Mouse (Mus musculus): ENCODE results near the gene Pom121l2. TPM values are rescaled to one million over a fixed set of nuclear protein-coding genes. Genes with fewer than 3 reads are reported as not detected.
A peak's percentile ranks its signal among the peaks of the same experiment; 100 is the strongest.

The Pom121l2 gene
- polyA plus RNA-seq, 1 experiment from 2014 or later: not detected

DNA sequence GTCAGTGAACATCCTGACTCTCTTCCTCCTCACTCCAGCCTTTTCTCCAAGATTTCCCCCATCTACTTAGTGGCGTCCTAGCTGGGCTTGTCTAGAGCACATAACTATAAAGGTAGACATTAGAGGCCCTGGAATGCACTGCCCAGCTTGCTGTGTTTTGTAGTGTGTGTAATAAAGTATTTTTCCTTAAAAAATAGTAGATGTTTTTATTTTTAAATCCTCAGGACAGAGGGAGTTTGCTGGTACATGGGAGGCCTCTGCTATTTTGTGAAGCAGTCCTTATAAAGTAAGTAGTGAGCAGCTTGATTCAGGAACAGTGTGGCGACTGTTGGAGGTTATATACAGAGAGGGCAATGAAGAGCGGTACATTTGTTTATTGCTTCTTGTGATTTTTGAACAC lies 27.7 kb downstream of the Pom121l2 start:
- no peak overlapping the region for H3K4me3 ChIP-seq (ENCODE audit: low read length)
- H3K4me2 ChIP-seq (ENCODE audit: low read length): no peak overlapping the region
- no peak for ATAC-seq
- H3K9me3 ChIP-seq (ENCODE audit: control insufficient read depth, low read length): no peaks in the 10 kb centered on the region; the same call in 1 of the 2 replicates
- no peaks in the 10 kb centered on the region for H3K36me3 ChIP-seq (ENCODE audit: control insufficient read depth, insufficient read depth, low read length)
- H3K4me1 ChIP-seq (ENCODE audit: control insufficient read depth, insufficient read depth, low read depth, low read length): peaks cover 14% of the 10 kb centered on the region
- WGBS: 74% methylated on average over 3 of the region's 3 CpGs
- no peak overlapping the region for H3K9ac ChIP-seq (ENCODE audit: low read depth, low read length)
- H3K27me3 ChIP-seq (replicated peaks; ENCODE audit: control insufficient read depth, insufficient read depth, low read length): peaks cover 81% of the 10 kb centered on the region
- no peak overlapping the region for H3K27ac ChIP-seq (ENCODE audit: low read depth, low read length)

- H3K36me3 ChIP-seq (ENCODE audit: control insufficient read depth, insufficient read depth, low read length): no peaks in the 10 kb centered on the region
- 49% methylated on average over 7 of the region's 7 CpGs for WGBS
- no peak within 1 kb of the TSS for H3K4me3 ChIP-seq (ENCODE audit: low read length)
- H3K27me3 ChIP-seq (replicated peaks; ENCODE audit: control insufficient read depth, insufficient read depth, low read length): peaks cover 78% of the 10 kb centered on the region
- H3K4me1 ChIP-seq (ENCODE audit: control insufficient read depth, insufficient read depth, low read depth, low read length): peaks cover 14% of the 10 kb centered on the region
- no peak within 1 kb of the TSS for H3K9ac ChIP-seq (ENCODE audit: low read depth, low read length)
- H3K4me2 ChIP-seq (ENCODE audit: low read length): no peak within 1 kb of the TSS
- no peaks in the 10 kb centered on the region; the same call in 1 of the 2 replicates for H3K9me3 ChIP-seq (ENCODE audit: control insufficient read depth, low read length)
- no peak within 1 kb of the TSS for H3K27ac ChIP-seq (ENCODE audit: low read depth, low read length)
- ATAC-seq: no peak
These were observed 28.6 kb downstream of the Pom121l2 start, which contains the start of gene Prss16 for GRCm38 (mm10) chr13:22009642-22010041. Gene Prss16 (minus strand): TSS chr13:22009742.

DNA sequence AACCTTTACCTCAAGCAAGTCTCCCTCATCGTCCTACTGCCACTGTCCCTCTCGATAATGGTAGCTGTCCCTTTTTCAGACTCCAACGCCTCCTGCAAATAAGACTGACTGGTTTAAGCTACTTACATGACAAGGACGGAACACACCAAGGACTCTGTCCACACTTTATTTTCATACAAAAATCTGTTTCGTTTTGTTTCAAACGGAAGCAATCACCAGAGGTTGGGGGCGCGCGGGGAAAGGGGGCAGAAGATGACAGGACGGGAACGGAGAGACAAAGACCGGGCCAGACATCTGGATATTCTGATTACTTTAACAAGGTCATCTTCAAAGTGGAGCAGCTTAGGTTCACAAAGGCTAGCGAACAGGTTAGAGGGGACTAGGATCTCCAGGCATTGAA lies 32.7 kb downstream of the Pom121l2 start:
- Histone ChIP-seq H3K27ac (ENCODE audit: low read depth, low read length) (no peak overlapping the region), H3K4me3 (ENCODE audit: low read length) (no peak overlapping the region), H3K4me1 (ENCODE audit: control insufficient read depth, insufficient read depth, low read depth, low read length) (no peaks in the 10 kb centered on the region), H3K9ac (ENCODE audit: low read depth, low read length) (no peak overlapping the region), H3K27me3 (replicated peaks; ENCODE audit: control insufficient read depth, insufficient read depth, low read length) (peaks cover 72% of the 10 kb centered on the region), H3K4me2 (ENCODE audit: low read length) (no peak overlapping the region), H3K9me3 (ENCODE audit: control insufficient read depth, low read length) (peaks cover 2% of the 10 kb centered on the region), H3K36me3 (ENCODE audit: control insufficient read depth, insufficient read depth, low read length) (no peaks in the 10 kb centered on the region)
- ATAC-seq: no peak
- WGBS: 23% methylated on average over 13 of the region's 13 CpGs

DNA sequence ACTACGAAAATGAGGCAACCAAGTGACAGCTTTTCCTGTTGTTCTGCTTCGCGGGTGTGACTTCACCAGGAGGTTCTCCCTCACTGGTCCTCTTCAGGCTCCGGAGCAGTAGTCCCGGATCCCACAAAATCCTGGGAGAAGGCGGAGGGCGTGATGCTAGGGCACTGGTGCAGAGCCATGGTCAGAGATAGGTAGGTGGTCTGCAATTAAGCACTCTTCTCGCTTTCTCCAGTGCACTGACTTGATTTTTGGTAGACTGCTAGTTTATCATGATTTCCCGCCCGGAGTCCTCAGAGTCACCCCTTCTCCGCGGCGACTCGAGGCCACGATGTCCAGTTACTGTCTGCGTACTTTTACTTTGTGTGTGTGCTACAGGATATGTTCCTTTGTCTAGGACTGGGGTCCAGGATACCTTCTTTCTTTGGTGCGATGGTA lies 33.4 kb downstream of the Pom121l2 start:
- no peak for ATAC-seq
- no peak overlapping the region for H3K27ac ChIP-seq (ENCODE audit: low read depth, low read length)
- H3K9me3 ChIP-seq (ENCODE audit: control insufficient read depth, low read length): peaks cover 2% of the 10 kb centered on the region
- no peak overlapping the region for H3K9ac ChIP-seq (ENCODE audit: low read depth, low read length)
- no peaks in the 10 kb centered on the region for H3K4me1 ChIP-seq (ENCODE audit: control insufficient read depth, insufficient read depth, low read depth, low read length)
- H3K27me3 ChIP-seq (replicated peaks; ENCODE audit: control insufficient read depth, insufficient read depth, low read length): peaks cover 72% of the 10 kb centered on the region
- 18% methylated on average over 17 of the region's 17 CpGs for WGBS
- H3K4me3 ChIP-seq (ENCODE audit: low read length): no peak overlapping the region
- no peak overlapping the region for H3K4me2 ChIP-seq (ENCODE audit: low read length)
- H3K36me3 ChIP-seq (ENCODE audit: control insufficient read depth, insufficient read depth, low read length): no peaks in the 10 kb centered on the region

- 16% methylated on average over 27 of the region's 27 CpGs for WGBS
- H3K27me3 ChIP-seq (replicated peaks; ENCODE audit: control insufficient read depth, insufficient read depth, low read length): peaks cover 62% of the 10 kb centered on the region
- H3K36me3 ChIP-seq (ENCODE audit: control insufficient read depth, insufficient read depth, low read length): no peaks in the 10 kb centered on the region
- H3K4me1 ChIP-seq (ENCODE audit: control insufficient read depth, insufficient read depth, low read depth, low read length): peaks cover 3% of the 10 kb centered on the region; the same call in 1 of the 2 replicates
- H3K27ac ChIP-seq (ENCODE audit: low read depth, low read length): no peak overlapping the region
- H3K4me3 ChIP-seq (ENCODE audit: low read length): no peak overlapping the region
- peak; percentile 82 for ATAC-seq
- no peak overlapping the region for H3K4me2 ChIP-seq (ENCODE audit: low read length)
- no peak overlapping the region for H3K9ac ChIP-seq (ENCODE audit: low read depth, low read length)
- H3K9me3 ChIP-seq (ENCODE audit: control insufficient read depth, low read length): peaks cover 2% of the 10 kb centered on the region
These were observed 34.8 kb downstream of the Pom121l2 start for GRCm38 (mm10) chr13:22015479-22016450.

DNA sequence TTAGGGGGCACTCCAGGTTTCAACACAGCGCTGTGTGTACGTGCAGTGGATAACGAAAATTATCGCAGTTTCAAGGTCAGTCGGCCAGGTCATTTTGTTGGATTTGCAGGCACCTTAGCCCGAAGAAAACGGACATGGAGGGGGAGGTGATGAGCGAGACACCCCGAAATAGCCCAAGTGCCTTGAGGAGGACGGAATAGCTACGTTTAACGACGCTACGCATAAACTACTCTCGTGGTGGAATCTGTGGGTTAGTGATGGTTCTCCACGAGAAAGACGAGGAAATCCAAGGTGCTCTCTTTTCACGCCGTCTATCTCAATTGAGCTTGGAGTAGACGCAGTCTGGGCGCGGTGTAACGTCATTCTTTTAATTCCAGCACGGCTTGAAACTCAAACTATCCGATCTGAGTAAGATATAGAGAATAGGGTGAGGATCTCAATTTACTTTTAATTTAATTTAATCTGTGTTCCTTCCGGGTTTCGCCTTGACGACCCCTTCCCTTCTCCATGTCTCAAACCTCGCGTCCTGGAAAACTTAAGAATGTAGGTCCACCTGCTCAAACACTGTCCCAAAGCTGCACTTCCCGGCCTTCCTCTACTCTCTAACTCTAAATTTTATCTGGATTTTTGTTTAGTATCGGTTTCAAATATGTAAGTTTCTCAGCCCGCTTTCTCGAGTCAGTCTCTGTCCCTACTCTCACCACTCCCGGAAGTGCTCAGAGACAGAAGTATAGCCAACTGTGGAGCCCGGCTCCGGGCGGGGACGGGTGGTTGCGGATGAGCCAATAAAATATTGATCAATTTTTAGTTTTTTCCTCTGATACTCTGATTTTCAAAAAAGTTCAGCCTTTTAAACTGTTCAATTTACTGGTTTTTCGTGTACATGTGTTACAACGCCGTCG lies 39.2 kb downstream of the Pom121l2 start:
- H3K4me1 ChIP-seq (ENCODE audit: control insufficient read depth, insufficient read depth, low read depth, low read length): peaks cover 3% of the 10 kb centered on the region
- H3K27ac ChIP-seq (ENCODE audit: low read depth, low read length): no peak overlapping the region
- no peak for ATAC-seq
- H3K4me2 ChIP-seq (ENCODE audit: low read length): peak overlapping the region; percentile 61
- H3K36me3 ChIP-seq (ENCODE audit: control insufficient read depth, insufficient read depth, low read length): no peaks in the 10 kb centered on the region
- peak overlapping the region; percentile 36 for H3K4me3 ChIP-seq (ENCODE audit: low read length)
- no peak overlapping the region for H3K9ac ChIP-seq (ENCODE audit: low read depth, low read length)
- peaks cover under 1% of the 10 kb centered on the region for H3K9me3 ChIP-seq (ENCODE audit: control insufficient read depth, low read length)
- H3K27me3 ChIP-seq (replicated peaks; ENCODE audit: control insufficient read depth, insufficient read depth, low read length): peaks cover 34% of the 10 kb centered on the region
- 1% methylated on average over 44 of the region's 44 CpGs for WGBS

GRCm38 (mm10) chr13:22020901-22021339 lies 39.9 kb downstream of the Pom121l2 start:
- Histone ChIP-seq H3K36me3 (ENCODE audit: control insufficient read depth, insufficient read depth, low read length) (no peaks in the 10 kb centered on the region), H3K9ac (ENCODE audit: low read depth, low read length) (no peak overlapping the region), H3K27me3 (replicated peaks; ENCODE audit: control insufficient read depth, insufficient read depth, low read length) (peaks cover 30% of the 10 kb centered on the region), H3K4me3 (ENCODE audit: low read length) (peak overlapping the region; percentile 36), H3K4me1 (ENCODE audit: control insufficient read depth, insufficient read depth, low read depth, low read length) (peaks cover 3% of the 10 kb centered on the region), H3K4me2 (ENCODE audit: low read length) (peak overlapping the region; percentile 61), H3K27ac (ENCODE audit: low read depth, low read length) (no peak overlapping the region), H3K9me3 (ENCODE audit: control insufficient read depth, low read length) (no peaks in the 10 kb centered on the region)
- no peak; the same call in 1 of the 2 replicates for ATAC-seq
- WGBS: 0% methylated on average over 8 of the region's 8 CpGs

DNA sequence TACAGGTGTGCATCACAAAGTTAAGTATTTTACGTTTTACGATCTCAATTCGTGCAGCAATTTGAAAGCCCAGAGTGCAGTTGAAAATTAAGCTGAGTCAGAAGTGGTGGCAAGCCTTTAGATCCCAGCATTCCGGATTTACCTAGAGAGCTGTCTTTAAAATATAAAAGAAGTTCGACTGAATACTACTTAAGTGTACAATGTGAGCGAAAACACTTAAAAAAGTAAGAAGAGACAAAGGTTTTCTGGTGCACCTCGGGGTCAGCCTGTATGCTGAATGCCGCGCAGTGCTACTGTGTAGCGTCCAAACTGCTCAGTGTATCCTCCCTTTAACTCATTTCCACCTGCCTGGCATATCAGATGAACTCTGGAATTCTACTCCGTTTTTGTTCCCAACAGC lies 40.6 kb downstream of the Pom121l2 start:
- ATAC-seq: no peak
- Histone ChIP-seq H3K4me1 (ENCODE audit: control insufficient read depth, insufficient read depth, low read depth, low read length) (peaks cover 3% of the 10 kb centered on the region), H3K27me3 (replicated peaks; ENCODE audit: control insufficient read depth, insufficient read depth, low read length) (peaks cover 23% of the 10 kb centered on the region), H3K9me3 (ENCODE audit: control insufficient read depth, low read length) (no peaks in the 10 kb centered on the region), H3K9ac (ENCODE audit: low read depth, low read length) (no peak overlapping the region), H3K27ac (ENCODE audit: low read depth, low read length) (no peak overlapping the region), H3K4me3 (ENCODE audit: low read length) (peak overlapping the region; percentile 36), H3K4me2 (ENCODE audit: low read length) (peak overlapping the region; percentile 61), H3K36me3 (ENCODE audit: control insufficient read depth, insufficient read depth, low read length) (no peaks in the 10 kb centered on the region)
- WGBS: under 1% methylated on average over 11 of the region's 11 CpGs

Measured in hindbrain, embryonic 16.5 days (tissue).